Mouse (Mus musculus) gastrocnemius, postnatal 4 days (tissue): ENCODE results near the gene Rcor3. TPM values are rescaled to one million over a fixed set of nuclear protein-coding genes. Genes with fewer than 3 reads are reported as not detected.
A peak's percentile ranks its signal among the peaks of the same experiment; 100 is the strongest.

Source experiments
- DNase-seq, 2 experiments: peaks; one replicate each; pipeline ENCODE4 v3.0.0; 2021 to 2022; ENCODE audit warnings: low spot score in 2 of 2, mixed read lengths in 2 of 2
- long read RNA-seq, 2 experiments: library from polyadenylated mRNA; stranded (forward); transcript quantifications; one replicate each; pipeline ENCODE4 v2.0.0; 2021
- total RNA-seq, 2 experiments: library from RNA; stranded (reverse); gene quantifications; 2 replicates each; pipeline ENCODE4 v1.2.3; 2021

Gene Rcor3
- 10 to 100 TPM; 38.8 to 40.7 TPM for total RNA-seq
- long read RNA-seq, experiment 1, transcript Rcor3-201 (10 exons, 3,748 nt), result major isoform, 9 of 21 reads
- long read RNA-seq, experiment 1, partial matches to known transcripts, result 3 of 21 reads
- long read RNA-seq, experiment 1, other reads (novel, unspliced or antisense), result 2 of 21 reads
- long read RNA-seq, experiment 2, partial matches to known transcripts, result 6 of 20 reads
- long read RNA-seq, experiment 2, other reads (novel, unspliced or antisense), result 6 of 20 reads

DNA sequence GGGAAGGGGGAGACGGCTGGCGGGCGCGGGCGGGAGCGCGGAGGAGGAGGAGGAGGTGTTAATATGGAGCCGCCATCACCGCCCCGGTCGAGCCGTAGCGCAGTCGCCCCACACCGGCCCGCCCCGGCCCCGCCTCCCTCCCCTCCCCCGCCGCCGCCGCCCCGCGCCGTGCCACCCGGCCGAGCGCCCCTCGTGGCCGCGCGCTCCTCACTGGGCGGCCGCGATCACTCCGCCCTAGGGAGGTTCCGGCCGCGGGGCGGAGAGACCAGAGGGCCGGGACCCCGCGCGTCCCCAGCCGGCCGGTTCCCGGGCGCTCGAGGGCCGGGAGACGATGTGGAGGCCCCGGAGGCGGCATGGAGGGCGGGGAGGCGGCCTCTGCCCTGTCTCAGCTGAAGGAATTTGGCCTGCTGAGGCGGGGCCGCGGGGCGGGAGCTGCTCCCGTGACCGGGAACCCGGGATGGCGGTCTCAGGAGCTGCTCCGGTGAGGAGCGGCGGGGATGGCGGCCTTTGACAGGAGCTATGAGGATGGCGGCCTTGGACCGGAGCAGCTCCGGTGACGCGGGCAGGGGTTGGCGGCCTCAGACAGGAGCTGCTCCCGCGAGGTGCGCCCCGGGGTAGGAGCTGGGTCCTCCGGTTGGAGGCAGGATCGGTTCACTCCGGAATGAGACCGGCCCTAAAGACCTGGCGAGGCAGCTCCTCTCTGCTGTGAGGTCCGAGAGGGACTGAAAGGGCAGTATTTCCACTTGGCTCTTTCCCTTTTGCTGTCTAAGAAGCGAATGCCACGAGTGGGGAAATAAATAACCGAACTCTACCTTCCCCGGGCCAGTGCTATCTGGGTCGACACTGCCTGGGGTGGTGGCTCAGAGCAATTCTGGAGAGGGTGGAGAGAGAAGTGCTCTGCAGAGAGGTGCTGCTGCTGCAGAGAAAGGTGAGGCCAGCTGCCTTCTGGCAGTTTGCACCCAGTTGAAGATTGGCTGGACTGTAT, at the start of gene Rcor3:
TSS of gene Rcor3 (minus strand) at position 137 of the 985 bp plus-strand sequence.
- DNase-seq, result peak; percentile 77 to 79

DNA sequence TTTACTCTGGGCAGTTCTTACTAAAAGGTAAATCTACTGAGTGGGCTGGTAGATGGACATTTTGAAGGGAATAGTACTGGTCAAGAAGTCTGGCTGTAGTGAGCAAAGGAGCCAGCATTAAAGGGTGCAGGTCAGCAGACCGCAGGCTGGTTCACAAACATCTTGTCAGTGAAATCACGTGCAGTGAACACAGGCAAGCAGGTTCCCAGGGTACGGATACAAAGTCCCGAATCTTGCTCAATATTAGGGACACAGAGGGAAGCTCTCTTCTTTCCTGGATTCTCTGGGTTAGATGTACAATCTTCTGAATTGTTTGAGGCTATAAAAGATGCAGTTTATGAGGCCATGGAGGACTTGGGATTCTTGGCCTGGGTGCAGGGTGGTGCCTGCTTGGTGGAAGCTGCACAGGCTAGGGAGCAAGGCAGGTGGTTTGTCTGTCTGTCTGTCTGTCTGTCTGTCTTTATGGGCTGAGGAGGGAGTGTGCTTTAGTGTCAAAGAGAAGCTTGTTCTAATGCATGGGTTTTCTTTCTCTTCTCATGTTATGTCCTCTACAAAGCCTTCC, 43.9 kb upstream of the Rcor3 start:
- DNase-seq, result no peak

DNA sequence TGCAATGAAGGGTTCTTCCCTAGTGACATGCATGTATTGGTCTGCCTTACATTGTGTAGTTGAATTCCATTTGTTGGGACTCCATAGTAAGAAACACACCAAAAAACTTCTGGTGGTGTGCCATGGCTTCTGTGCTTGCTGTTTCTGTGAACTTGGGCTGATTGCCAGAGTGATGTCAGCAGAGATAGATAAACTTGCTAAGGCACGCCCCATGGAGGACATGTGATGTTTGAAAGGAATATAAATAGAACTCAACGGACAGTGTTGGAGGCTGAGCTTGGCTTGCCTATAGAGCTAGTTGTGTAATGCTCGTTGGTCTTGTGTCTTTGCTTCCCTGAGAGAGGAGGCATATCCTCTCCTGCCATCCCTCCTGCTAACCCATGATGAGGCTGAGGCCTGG, 42.0 kb upstream of the Rcor3 start:
- no peak for DNase-seq

DNA sequence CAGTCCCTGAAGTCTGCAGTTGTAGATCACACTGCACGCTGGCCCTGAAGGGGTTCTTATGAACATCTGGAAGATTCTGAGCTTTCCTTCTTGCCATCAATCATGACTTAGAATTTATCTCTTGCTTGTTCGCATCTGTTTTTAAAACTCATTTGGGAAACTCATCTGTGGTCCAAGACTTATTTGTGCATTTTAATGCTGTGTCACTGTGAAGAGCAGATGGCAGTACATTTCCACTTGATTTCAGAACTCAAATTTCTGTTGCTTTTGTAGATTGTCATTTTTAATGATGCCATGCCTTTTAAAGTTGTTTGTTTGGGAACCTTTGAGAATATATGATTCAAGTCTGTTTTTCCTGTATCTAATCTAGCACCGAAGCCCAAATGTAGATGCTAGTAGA, 33.6 kb upstream of the Rcor3 start:
- DNase-seq, result no peak

DNA sequence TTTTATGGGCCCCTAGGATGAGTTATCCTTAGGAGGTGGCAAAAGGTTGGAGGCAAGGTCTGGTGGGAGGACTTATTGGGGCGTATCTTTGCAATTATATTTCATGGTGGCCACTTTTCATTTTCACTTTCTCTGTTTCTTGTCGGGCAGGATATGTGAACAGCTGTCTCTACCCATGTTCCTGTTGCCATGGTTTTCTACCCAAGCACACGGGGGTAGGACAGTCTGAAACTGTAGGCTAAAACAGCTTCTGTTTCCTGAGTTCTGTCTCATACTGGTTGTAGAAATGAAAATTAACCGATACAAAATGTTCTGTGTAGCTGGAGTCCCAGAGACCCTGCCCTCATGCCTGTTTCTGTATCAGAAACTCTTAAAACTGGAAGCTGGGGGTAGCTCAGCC, 13.3 kb upstream of the Rcor3 start:
- DNase-seq, result no peak

DNA sequence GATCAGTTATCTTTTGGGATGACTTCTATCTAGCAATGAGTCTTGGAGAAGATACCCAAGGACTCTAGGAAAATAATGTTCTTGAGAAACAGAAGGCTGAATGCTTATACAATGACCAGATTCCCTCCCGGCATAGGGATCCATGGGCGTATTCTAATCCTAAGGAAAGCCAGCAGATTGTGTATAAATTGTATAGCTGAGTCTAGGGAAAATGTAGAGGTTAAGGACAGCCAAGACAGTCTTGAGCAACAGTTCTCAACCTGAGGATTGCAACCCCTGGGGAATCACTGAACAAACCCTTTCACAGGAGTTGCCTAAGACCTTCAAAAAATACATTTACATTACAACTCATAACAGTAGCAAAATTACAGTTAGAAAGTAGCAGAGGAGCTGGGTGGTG, 2.5 kb upstream of the Rcor3 start:
- DNase-seq, result no peak

DNA sequence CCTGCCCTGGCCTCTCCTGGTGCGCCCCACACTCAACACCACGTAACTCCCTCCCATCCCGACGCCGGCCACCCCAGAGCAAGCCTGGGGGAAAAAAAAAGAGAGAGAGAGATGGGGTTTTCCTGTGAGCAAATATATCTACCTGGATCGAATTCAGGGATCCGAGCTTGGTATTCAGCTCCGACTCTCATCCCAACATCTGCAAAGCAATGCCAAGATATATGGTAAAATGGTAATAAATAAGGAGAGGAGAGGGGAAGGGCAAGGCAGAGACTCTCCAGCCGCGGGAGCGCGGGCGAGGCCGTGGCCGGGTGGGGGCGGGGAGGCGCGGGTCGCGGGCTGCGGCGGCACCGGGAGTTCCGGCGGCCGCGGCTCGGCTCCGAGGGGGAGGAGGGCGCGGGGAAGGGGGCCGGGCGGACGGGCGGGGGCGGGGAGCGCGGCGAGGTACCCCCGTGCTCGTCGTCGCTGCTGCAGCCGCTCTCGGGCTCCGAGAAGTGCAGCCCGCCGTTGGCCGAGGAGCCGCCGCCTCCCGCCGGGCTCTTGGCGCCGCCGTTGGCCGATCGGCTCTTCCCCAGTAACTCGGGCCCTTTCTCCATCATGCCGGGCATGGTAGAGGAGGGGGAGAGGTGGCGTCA, 454 bp downstream of the Rcor3 start:
- no peak for DNase-seq

DNA sequence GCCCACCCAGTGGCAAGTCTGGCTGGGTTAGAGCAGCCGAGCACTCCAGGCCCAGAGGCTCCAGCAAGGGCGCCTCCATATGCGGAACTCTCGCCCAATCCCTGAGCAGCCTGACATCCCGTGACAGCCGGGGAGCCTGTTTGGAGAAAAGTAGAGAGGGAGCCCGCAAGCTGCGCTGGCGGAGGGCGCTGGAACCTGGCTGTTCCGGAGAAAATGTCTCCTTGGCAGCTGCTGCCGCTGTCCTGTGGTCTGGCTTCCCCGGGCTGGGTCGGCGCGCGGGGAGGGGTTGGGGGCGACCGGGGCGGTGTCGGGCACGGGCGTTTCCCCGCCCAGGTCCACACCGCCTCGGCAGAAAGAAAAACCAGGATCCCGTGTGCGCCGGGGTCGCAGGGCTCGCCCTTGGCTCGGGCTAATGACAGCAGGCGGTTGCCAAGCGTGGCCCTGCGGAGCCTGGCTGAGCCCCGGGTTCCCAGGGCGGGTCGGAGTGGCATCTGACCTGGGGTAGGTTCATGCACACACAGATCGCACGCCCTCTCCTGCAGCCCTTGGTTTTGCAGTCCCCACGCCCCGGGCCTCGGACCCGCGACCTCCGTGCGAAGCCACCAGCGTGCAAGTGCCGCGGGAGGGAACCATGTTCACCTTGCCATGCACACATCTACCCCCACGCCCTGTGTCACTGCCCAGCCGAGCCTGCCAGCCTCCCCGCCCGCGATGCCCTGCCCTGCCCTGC, 1.1 kb downstream of the Rcor3 start:
- DNase-seq, result peak; percentile 65 to 85

DNA sequence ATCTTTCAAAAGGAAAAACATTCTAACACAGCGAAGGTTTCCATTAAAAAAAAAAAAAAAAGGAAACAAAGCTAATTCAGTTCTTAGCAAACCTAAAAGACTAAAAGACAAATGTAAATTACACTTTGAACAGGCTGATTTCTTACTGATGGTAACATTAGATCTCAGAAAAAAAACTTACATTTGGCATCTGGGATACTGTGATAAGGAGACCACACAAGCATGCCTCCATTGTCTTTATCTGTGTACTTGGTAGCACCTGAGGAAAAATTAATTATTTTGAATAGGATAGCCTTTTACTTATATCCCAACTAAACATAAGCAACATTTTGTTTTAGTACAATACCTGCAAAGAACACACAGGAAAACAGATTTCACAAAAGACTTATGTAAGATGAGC, 7.7 kb downstream of the Rcor3 start:
- DNase-seq, result no peak

DNA sequence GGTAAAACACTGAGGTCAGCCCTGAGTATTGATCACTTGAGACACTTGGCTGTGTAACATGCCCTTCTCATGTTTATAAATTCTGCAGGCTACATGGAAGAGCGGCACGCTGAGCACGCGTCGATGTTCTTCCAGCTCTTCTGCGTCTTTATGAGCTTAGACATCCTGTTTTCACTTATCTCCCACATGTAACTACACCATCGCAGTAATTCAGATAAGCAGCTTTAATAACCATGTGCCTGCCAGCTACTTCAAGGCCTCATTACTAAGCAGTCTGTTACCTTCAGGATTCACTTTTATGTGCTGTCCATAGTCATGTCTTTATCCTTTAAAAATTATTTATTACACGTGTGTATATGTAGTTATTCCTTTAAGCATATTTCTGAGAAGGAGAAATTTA, 9.5 kb downstream of the Rcor3 start:
- no peak for DNase-seq

DNA sequence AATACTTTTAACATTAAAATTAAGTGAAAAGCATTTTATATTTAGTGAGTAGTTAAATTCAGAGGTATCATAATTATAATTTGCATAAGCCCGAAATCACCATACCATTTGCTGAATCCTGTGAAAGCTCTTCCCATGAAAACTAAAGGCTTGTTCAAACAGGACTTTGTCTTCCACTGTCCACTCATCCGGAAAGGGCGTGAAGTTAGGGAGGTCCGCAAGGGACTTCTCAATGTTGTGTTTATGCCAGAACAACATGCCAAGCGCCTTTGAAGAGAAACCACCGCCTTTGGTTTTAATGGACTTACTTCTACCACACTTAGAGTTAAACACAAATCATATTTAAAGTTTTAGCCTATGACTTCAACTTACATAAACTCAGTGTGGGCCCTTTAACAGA, 12.1 kb downstream of the Rcor3 start:
- DNase-seq, result no peak

DNA sequence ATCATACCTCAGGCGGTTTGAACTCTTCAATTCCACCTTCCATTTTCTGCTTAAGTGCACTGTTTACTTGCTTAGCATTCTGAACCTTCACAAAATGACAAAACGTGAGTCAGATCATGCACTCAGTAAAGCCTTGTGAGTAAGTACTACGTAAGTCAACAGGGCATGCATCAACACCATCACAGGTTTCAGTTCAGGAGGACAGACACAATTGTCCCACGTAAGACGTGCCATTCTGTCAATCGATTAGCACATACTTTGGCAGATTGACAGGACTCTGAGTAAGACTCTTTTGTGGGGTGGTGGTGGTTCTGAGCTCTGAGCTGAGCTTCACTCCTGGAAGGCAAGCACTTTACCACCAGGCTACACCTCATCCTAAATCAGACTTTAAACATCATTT, 21.6 kb downstream of the Rcor3 start:
- no peak for DNase-seq

DNA sequence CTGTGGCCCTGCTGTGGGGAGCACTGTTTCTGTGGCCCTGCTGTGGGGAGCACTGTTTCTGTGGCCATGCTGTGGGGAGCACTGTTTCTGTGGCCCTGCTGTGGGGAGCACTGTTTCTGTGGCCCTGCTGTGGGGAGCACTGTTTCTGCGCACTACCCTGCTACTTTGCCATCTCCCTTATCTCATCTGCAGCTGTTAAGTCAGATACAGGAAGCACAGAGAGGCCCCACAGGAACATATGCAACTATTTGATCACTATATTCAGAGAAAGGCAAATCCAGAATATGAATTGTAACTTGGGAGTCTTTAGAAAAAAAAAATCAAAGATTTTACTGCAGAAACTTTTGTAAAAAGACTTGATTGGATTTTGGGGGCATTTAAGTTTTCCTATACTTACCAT, 22.5 kb downstream of the Rcor3 start:
- no peak for DNase-seq

DNA sequence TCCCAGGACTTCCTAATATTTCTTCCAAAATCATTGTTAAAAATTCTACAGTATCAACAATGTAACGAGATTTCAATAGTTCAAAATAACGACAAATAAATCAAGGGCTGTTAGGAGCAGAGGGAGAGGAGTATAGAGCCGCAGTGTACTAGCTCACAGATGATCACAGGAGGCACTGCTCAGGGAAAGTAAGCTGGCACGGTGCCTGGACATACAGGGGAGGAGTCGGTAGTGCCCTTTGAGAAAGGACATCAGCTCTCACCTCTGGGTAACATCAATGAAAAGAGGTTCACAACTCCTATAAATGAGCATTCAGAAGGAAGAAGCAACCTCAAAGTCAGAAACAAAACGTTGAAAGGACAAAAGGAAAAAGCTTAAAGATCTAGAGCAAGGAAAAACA, 28.7 kb downstream of the Rcor3 start:
- no peak for DNase-seq

DNA sequence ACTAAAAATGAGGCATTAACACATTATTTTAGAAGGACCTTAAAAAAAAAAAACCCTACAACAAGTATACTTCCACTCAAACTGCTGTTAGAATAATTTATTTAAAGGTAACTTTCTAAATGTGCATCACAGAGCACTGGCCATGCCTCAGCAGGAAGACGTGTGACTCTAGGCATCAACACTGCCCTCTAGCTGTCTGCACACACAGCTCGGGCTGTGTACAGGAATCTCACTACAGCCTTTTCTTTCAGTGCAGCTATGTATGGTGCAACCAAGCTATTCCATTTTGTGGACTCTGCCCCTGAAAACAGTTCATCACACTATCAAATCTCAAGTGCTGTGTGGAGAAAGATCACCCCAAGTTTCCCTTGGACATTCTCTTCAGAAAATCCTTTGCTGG, 30.5 kb downstream of the Rcor3 start:
- DNase-seq, result no peak

DNA sequence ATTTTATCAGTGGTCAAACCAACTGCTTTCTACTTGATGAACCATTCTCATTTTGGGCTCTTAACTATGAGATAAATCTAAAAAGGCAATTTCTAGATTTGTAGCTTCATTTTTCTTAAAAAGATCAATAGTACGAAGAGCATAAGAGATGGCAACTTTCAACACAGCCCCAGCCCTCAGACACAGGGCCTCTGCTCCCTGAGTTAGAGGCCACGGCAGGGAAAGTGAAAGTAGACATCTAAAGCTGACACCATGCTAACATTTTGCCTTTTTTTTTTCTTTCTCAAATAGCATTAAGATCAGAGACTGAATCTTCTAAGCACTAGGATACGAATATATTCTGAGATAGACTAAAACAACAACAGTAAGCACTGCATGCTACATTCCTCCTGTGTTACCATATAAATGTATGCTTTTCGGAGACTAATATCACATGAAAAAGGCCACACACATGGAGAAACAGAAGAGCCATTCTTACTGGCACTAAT, 31.9 kb downstream of the Rcor3 start:
- no peak for DNase-seq

DNA sequence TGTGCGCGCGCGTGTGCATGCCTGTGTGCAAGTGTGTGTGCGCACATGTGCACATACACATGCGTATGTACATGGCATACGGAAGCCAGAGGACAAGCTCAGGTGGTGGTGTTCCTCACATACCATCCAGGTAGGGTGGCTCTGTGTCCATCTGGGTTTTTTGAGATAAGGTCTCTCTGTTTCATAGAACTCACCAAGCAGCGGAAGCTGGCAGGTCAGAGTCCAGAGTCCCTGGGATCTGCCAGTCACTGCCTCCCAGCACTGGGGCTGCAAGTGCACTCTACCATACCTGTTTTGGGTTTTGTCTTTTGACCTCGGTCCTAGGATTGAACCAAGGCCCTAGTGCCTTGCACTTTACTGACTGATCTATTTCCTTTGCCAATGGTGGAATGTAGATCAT, 33.8 kb downstream of the Rcor3 start:
- DNase-seq, result no peak

DNA sequence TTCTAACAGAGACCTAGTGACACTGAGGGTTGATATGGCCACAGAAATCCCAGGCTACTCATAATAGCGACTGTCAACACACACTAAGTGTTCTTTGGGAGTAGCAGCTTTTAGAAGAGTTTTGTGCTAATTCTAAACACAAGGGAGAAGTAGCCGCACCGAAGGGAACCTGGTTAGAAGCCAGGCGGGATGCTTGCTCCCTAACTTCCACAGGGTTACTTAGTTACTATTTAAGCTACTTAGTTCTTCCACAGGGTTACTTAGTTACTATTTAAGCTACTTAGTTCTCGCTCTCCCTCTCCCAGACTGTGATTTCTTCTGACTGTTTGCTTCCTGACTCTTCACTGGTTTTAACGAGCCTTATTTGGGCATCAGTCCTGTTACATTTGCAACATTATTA, 34.7 kb downstream of the Rcor3 start:
- no peak for DNase-seq

DNA sequence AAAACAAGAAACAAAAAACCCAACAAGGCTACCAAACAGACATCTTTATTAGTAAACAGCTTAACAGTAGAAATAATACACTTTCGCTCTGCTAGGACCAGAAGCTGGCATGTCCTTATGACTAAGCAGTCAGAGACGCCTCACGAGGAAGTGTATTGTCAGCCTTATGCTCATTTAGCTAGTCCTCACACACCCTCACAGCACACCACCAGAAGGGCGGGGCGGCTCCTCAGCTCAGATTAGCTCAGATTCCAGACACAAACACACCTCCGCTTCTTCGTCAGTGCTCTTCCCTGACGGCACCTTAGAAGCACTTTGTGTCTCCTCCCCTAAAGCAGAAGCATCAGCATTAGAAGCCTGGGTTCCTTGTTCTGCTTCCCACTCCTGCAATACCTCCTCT, 36.5 kb downstream of the Rcor3 start:
- no peak for DNase-seq

DNA sequence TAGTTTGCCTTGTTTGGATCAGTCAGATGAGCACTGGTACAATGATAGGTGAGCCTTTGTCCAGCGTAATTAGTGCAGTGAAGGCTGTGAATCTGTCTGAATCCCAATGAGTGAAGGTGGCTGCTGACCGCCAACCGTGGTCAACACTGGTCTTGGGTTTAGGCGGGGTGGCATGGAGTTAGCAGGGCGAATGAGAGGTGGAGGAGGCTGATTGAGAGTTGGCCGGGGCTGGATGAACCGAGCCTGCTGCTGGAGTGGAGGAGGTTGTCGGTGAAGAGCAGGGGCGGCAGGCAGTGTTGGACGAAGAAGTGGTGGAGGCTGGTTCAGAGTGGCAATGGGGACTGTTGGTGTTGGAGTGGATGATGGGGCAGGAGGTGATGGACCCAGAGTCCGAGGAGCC, 37.1 kb downstream of the Rcor3 start:
- DNase-seq, result no peak

DNA sequence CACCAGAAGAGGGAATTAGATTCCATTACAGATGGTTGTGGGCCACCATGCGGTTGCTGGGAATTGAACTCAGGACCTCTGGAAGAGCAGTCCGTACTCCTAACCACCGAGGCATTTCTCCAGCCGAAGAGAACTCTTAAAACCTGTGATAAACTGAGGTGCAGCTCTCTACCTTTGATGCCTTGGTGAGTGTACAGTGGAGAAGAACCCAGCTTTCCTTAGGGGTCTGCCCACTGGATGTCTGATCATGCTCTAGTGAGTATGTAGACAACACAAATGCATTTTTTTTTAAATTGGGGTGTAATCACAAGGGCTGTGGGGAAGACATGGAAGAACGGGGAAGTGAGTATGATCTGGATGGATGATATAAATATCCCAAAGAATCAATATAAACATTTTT, 42.2 kb downstream of the Rcor3 start:
- DNase-seq, result no peak
